Mouse (Mus musculus): Measurements from ENCODE around the gene Adcy1. TPM values are rescaled to one million over a fixed set of nuclear protein-coding genes. Genes with fewer than 3 reads are reported as not detected.
"Not testable (repeated sequence)": the region's sequence is repeated elsewhere in the genome, so short reads cannot be mapped to it uniquely, and the experiment has no call there.

Adcy1 gene
- polyA plus RNA-seq, 1 experiment from 2014 or later, result 2.0 TPM

- no peaks in the 10 kb centered on the region for H3K9me3 ChIP-seq (ENCODE audit: control insufficient read depth, low read length)
- H3K4me3 ChIP-seq (ENCODE audit: low read depth, low read length), result peak overlapping the region; percentile 59
- WGBS, result 2% methylated on average over 12 of the region's 12 CpGs
- no peak for DNase-seq (ENCODE audit: low spot score)
- peak overlapping the region; percentile 61; the same call in 1 of the 2 replicates for H3K9ac ChIP-seq (ENCODE audit: low read depth, low read length)
- H3K36me3 ChIP-seq (ENCODE audit: control insufficient read depth, insufficient read depth, low read length), result no peaks in the 10 kb centered on the region
- peak overlapping the region; percentile 91 for H3K4me2 ChIP-seq (replicated peaks; ENCODE audit: low read depth, low read length)
- no peaks in the 10 kb centered on the region; the same call in 1 of the 2 replicates for H3K4me1 ChIP-seq (replicated peaks; ENCODE audit: control insufficient read depth, insufficient read depth, low read length)
- no peak overlapping the region for H3K27ac ChIP-seq (ENCODE audit: low read depth, low read length)
- peak; percentile 13; the same call in 1 of the 2 replicates for ATAC-seq (ENCODE audit: low FRiP score)
- H3K27me3 ChIP-seq (ENCODE audit: control insufficient read depth, insufficient read depth, low read length), result peaks cover 27% of the 10 kb centered on the region
Observed at GRCm38 (mm10) chr11:7214342-7214660, 151.0 kb downstream of the Adcy1 start.

GRCm38 (mm10) chr11:7214761-7215160 is 151.5 kb downstream of the Adcy1 start:
- ATAC-seq (ENCODE audit: low FRiP score) (no peak), DNase-seq (ENCODE audit: low spot score) (peak; percentile 77)
- Histone ChIP-seq H3K27ac (ENCODE audit: low read depth, low read length) (no peak overlapping the region), H3K36me3 (ENCODE audit: control insufficient read depth, insufficient read depth, low read length) (no peaks in the 10 kb centered on the region), H3K4me1 (replicated peaks; ENCODE audit: control insufficient read depth, insufficient read depth, low read length) (no peaks in the 10 kb centered on the region; the same call in 1 of the 2 replicates), H3K4me3 (ENCODE audit: low read depth, low read length) (peak overlapping the region; percentile 59; the same call in 1 of the 2 replicates), H3K9me3 (ENCODE audit: control insufficient read depth, low read length) (no peaks in the 10 kb centered on the region), H3K27me3 (ENCODE audit: control insufficient read depth, insufficient read depth, low read length) (peaks cover 27% of the 10 kb centered on the region), H3K4me2 (replicated peaks; ENCODE audit: low read depth, low read length) (peak overlapping the region; percentile 91), H3K9ac (ENCODE audit: low read depth, low read length) (no peak overlapping the region)
- 9% methylated on average over 14 of the region's 14 CpGs for WGBS

- H3K36me3 ChIP-seq (ENCODE audit: control insufficient read depth, insufficient read depth, low read length), result no peaks in the 10 kb centered on the region
- H3K27ac ChIP-seq (ENCODE audit: low read depth, low read length), result no peak overlapping the region
- no peak overlapping the region for H3K4me3 ChIP-seq (ENCODE audit: low read depth, low read length)
- peaks cover 27% of the 10 kb centered on the region for H3K27me3 ChIP-seq (ENCODE audit: control insufficient read depth, insufficient read depth, low read length)
- 15% methylated on average over 8 of the region's 8 CpGs for WGBS
- H3K9me3 ChIP-seq (ENCODE audit: control insufficient read depth, low read length), result no peaks in the 10 kb centered on the region
- no peak for ATAC-seq (ENCODE audit: low FRiP score)
- DNase-seq (ENCODE audit: low spot score), result peak; percentile 80
- H3K4me2 ChIP-seq (replicated peaks; ENCODE audit: low read depth, low read length), result no peak overlapping the region
- H3K4me1 ChIP-seq (replicated peaks; ENCODE audit: control insufficient read depth, insufficient read depth, low read length), result no peaks in the 10 kb centered on the region; the same call in 1 of the 2 replicates
- H3K9ac ChIP-seq (ENCODE audit: low read depth, low read length), result no peak overlapping the region
Observed at GRCm38 (mm10) chr11:7215703-7216102, 152.4 kb downstream of the Adcy1 start.

GRCm38 (mm10) chr11:7221826-7222225 is 158.5 kb downstream of the Adcy1 start:
- H3K9ac ChIP-seq (ENCODE audit: low read depth, low read length); H3K4me1 ChIP-seq (replicated peaks; ENCODE audit: control insufficient read depth, insufficient read depth, low read length); H3K27me3 ChIP-seq (ENCODE audit: control insufficient read depth, insufficient read depth, low read length); ATAC-seq (ENCODE audit: low FRiP score); H3K9me3 ChIP-seq (ENCODE audit: control insufficient read depth, low read length); H3K4me3 ChIP-seq (ENCODE audit: low read depth, low read length); H3K36me3 ChIP-seq (ENCODE audit: control insufficient read depth, insufficient read depth, low read length); H3K4me2 ChIP-seq (replicated peaks; ENCODE audit: low read depth, low read length); H3K27ac ChIP-seq (ENCODE audit: low read depth, low read length): not testable (repeated sequence)
- 77% methylated on average over 8 of the region's 8 CpGs for WGBS
- DNase-seq (ENCODE audit: low spot score), result peak; percentile 19

- Histone ChIP-seq H3K4me2 (replicated peaks; ENCODE audit: low read depth, low read length) (no peak overlapping the region), H3K4me1 (replicated peaks; ENCODE audit: control insufficient read depth, insufficient read depth, low read length) (no peaks in the 10 kb centered on the region), H3K27ac (ENCODE audit: low read depth, low read length) (no peak overlapping the region), H3K4me3 (ENCODE audit: low read depth, low read length) (no peak overlapping the region), H3K36me3 (ENCODE audit: control insufficient read depth, insufficient read depth, low read length) (no peaks in the 10 kb centered on the region), H3K9ac (ENCODE audit: low read depth, low read length) (no peak overlapping the region), H3K27me3 (ENCODE audit: control insufficient read depth, insufficient read depth, low read length) (no peaks in the 10 kb centered on the region), H3K9me3 (ENCODE audit: control insufficient read depth, low read length) (no peaks in the 10 kb centered on the region)
- no peak for DNase-seq (ENCODE audit: low spot score)
- no peak for ATAC-seq (ENCODE audit: low FRiP score)
- 81% methylated on average over 2 of the region's 2 CpGs for WGBS
Observed at GRCm38 (mm10) chr11:7226200-7226599, 162.9 kb downstream of the Adcy1 start.

- DNase-seq (ENCODE audit: low spot score) (no peak), ATAC-seq (ENCODE audit: low FRiP score) (no peak)
- Histone ChIP-seq H3K4me3 (ENCODE audit: low read depth, low read length) (no peak overlapping the region), H3K4me2 (replicated peaks; ENCODE audit: low read depth, low read length) (no peak overlapping the region), H3K4me1 (replicated peaks; ENCODE audit: control insufficient read depth, insufficient read depth, low read length) (no peaks in the 10 kb centered on the region), H3K27me3 (ENCODE audit: control insufficient read depth, insufficient read depth, low read length) (no peaks in the 10 kb centered on the region), H3K9me3 (ENCODE audit: control insufficient read depth, low read length) (no peaks in the 10 kb centered on the region), H3K27ac (ENCODE audit: low read depth, low read length) (no peak overlapping the region), H3K9ac (ENCODE audit: low read depth, low read length) (no peak overlapping the region), H3K36me3 (ENCODE audit: control insufficient read depth, insufficient read depth, low read length) (no peaks in the 10 kb centered on the region)
- 77% methylated on average over 7 of the region's 7 CpGs for WGBS
Observed at GRCm38 (mm10) chr11:7226810-7227550, 163.7 kb downstream of the Adcy1 start.

- DNase-seq (ENCODE audit: low spot score), result no peak
- WGBS, result 89% methylated on average over 4 of the region's 4 CpGs
- Histone ChIP-seq H3K27ac (ENCODE audit: low read depth, low read length) (no peak overlapping the region), H3K4me3 (ENCODE audit: low read depth, low read length) (no peak overlapping the region), H3K4me1 (replicated peaks; ENCODE audit: control insufficient read depth, insufficient read depth, low read length) (no peaks in the 10 kb centered on the region), H3K36me3 (ENCODE audit: control insufficient read depth, insufficient read depth, low read length) (no peaks in the 10 kb centered on the region), H3K4me2 (replicated peaks; ENCODE audit: low read depth, low read length) (no peak overlapping the region), H3K27me3 (ENCODE audit: control insufficient read depth, insufficient read depth, low read length) (no peaks in the 10 kb centered on the region), H3K9me3 (ENCODE audit: control insufficient read depth, low read length) (no peaks in the 10 kb centered on the region), H3K9ac (ENCODE audit: low read depth, low read length) (no peak overlapping the region)
- no peak for ATAC-seq (ENCODE audit: low FRiP score)
Observed at GRCm38 (mm10) chr11:7228107-7228506, 164.8 kb downstream of the Adcy1 start.

Other genes with a start within 250 kb of the Adcy1 start
- not detected in 2 replicates for gene Gm11983, start 225.8 kb upstream of the Adcy1 start, polyA plus RNA-seq (2014; fragmentation: Nextera tagmentation; extraction: Ambion mirVana)
- not detected in 2 replicates for gene Gm11985, start 125.1 kb downstream of the Adcy1 start, polyA plus RNA-seq (2014; fragmentation: Nextera tagmentation; extraction: Ambion mirVana)
- gene Igfbp1, start 134.3 kb downstream of the Adcy1 start, polyA plus RNA-seq (2014; fragmentation: Nextera tagmentation; extraction: Ambion mirVana), result 0.14 and 0.67 TPM in 2 replicates
- gene Igfbp3, start 150.4 kb downstream of the Adcy1 start, polyA plus RNA-seq (2014; fragmentation: Nextera tagmentation; extraction: Ambion mirVana), result 16.8 and 19.1 TPM in 2 replicates